Mouse (Mus musculus) liver (tissue): ENCODE measurements around the gene Ranbp17.

Experiments used
- DNase-seq: peaks from one replicate; pipeline ENCODE4 v3.0.0-alpha.2; 2020; ENCODE audit warnings: mixed read lengths

Ranbp17 gene

DNA sequence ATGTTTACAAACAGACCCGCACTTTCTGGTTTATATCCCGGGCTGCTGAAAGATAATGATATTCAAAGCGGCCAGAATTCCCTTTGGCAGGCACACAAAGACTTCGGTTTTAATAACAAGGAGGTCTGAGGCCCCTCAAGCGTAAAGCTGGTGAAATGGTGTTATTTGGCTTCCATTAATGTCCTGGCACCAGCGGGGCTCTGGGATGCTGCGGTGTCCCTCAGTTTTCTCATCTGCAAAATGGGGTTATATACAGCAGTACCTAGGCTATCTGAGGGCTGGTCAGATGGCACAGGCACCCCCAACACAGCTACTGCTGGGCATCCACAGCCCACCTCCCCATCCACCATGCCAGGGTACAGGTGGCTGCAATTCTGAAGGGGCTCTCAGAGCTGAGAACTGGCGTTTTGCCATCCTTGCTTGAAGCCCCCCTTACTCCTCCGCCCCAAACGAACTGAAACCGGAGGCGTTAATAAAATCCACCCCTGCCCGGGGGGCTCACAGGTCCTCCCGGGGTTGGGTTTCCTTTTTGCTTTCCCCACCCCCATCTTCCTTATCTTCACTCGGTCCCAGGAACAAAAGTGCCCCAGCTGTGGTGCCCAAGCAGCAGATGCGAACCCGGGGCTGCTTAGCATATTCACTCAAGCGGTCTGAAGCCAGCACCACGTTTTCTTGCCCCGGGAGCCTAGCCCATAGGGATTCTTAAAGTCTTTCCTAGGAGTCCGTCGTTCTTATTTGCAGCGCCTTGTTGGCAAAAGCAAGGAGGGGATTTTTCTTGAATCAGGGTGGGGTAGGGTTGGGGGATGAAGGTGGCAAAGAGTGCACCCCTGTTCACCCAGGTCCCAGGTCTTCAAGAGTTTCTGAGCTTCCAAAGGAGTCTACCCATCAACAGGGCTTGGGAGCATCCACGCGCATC lies 317.8 kb downstream of the Ranbp17 start:
- no peak for DNase-seq

DNA sequence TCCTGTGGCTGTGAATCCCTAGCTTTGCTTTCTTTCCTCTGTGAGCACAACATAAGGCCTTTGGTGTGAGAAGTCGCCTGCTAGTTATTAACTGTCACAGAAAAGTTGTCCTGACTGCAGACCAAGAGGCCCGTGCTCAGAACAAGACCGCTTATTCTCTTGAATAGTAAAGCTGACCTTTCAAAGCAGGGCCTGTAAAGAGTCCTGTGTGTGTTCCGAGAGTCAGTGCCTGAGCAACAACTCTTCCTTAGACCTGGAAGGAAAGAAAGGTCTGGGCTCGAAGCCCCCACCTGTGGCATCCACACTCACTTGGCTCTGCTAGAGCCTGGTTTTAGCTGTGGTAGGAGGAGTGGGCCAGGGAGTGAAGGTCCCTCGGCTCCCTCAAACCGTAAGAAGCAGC lies 318.5 kb downstream of the Ranbp17 start:
- no peak for DNase-seq

GRCm38 (mm10) chr11:33193695-33194094 lies 319.9 kb downstream of the Ranbp17 start:
- no peak for DNase-seq

GRCm38 (mm10) chr11:33181804-33182203 lies 331.7 kb downstream of the Ranbp17 start:
- DNase-seq: no peak

- DNase-seq: no peak
Observed at GRCm38 (mm10) chr11:33180701-33181116, 332.8 kb downstream of the Ranbp17 start.

DNA sequence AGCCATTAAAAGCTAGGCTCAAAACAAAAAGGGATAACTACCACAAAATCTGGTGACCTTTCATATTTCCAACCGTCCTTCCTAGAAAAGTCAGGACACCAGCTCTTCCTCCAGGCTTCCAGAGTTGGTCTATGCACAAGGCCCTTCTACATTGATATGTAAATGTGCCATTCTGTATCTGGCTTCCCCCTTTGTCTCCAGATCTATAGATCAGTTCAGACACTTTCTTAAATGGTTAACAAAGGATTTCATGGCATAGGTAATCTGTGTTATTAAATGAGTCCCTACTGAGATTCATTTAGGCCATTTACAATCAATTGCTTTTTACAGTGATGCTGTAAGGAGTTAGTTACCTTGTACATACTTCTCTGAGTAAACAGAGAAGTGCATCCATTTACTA lies 333.7 kb downstream of the Ranbp17 start:
- DNase-seq: no peak

- DNase-seq: peak; percentile 20
Observed at GRCm38 (mm10) chr11:33176525-33177245, 336.9 kb downstream of the Ranbp17 start.

- DNase-seq: no peak
Observed at GRCm38 (mm10) chr11:33175768-33176167, 337.8 kb downstream of the Ranbp17 start.

DNA sequence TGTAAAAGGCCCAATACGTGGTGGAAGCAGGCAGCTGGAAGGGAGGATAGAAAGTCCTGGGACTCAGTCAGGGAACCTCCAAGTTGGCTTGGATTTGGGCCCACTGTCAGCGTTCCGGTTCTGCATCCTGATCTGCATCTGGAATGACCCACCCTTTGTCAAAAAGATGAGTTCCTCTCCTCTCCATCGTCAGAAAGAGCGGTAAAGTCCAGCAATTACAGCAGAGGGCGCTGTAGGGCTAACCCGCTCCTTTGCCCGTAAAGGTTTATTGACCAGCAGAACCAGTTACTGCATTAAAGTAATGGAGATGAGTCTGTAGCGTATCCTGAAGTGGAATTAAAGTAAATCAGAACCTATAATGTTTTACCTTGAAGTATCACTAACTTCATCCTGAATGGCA lies 343.1 kb downstream of the Ranbp17 start:
- peak; percentile 56 for DNase-seq

DNA sequence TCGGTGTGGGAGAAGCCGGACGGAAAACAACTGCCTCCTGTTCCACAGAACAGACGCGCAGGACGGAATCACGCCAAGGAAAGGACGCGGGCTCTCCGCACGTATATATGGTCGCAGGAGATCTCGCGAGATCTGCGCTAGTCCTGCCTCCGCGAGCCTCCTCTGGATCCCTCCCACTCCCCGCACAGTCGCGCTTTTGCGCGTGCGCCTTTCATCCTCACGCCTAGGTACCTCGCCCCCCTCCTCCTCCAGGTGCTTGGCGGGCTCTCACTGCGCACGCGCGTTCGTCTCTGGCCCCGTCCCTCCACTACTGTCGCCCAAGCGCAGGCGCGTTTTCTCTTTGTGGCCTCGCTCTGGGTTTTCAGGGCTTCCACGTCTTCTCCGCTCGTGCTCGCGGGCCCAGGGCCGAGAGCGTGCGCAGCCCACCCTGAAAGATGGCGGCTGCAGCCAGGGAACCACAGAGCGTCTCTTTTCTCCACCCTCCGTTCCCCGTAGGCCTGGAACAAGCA lies 350.5 kb downstream of the Ranbp17 start, which contains the start of gene Npm1:
TSS of gene Npm1 (minus strand) at position 209 of the 509 bp plus-strand sequence.
- peak; percentile 99 for DNase-seq

- peak; percentile 65 for DNase-seq
Observed at GRCm38 (mm10) chr11:33162211-33162997, 351.1 kb downstream of the Ranbp17 start.
